Mouse (Mus musculus): ENCODE data around the gene Bsg.

DNA sequence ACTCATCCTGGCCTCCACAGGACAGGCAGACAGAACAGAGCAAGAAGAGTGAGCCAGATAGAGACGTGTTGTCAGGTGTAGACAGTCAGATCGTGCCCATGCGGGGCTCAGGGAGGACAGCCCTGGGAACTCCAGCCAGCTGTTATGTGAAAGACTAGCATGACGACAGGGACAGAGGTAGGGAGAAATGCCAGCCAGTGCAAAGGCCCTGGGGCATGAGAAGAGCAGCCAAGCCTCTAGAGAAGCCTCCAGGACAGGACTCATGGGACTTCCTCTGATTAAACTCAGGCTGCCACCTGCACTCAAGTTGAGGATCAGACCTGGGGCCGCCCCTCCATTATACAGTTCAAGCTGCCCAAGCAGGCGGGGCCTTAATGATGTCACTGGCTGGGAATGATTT is 44.2 kb downstream of the Bsg start:
- TF ChIP-seq POLR2A (IDR thresholded peaks at IDR 0.05; ENCODE audit: borderline replicate concordance, low read depth, low read length) (no peak), CTCF (IDR thresholded peaks at IDR 0.05; ENCODE audit: low read depth, low read length) (no peak)

Measured in bone marrow macrophage, adult 2 months (primary cell).